Mouse (Mus musculus) induced T-regulatory cell, adult 2 months (primary cell): ENCODE measurements around the gene Zyg11b.

Experiments used
- DNase-seq: peaks from one replicate; pipeline ENCODE4 v3.0.0-alpha.2; 2012; ENCODE audit warnings: low read depth

Gene Zyg11b

GRCm38 (mm10) chr4:108192821-108193323 lies 108.0 kb downstream of the Zyg11b start:
- no peak for DNase-seq

DNA sequence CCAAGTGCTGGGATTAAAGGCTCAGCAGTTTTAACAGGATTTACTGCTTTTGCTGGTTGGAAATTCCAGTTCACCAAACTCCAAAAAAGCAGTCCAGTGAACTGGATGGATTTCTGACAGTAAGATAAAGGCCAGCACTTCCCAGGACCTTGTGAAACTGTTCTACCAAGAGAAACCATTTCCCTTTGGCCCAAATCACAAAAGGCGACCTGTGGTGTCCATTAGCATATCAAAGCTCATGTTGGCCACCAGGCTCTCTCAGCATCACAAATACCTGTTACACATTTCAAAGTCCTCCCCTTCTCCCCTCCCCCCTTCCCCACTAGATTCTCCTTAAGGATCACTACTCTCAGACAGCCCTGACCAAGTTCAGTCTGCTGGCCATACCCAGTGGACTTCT lies 118.6 kb downstream of the Zyg11b start:
- no peak for DNase-seq
